Mouse (Mus musculus): ENCODE data around the gene Adcy10. TPM values are rescaled to one million over a fixed set of nuclear protein-coding genes. Genes with fewer than 3 reads are reported as not detected.
A peak's percentile ranks its signal among the peaks of the same experiment; 100 is the strongest.

Adcy10 gene
- polyA plus RNA-seq, 1 experiment from 2014 or later, result 0.06 TPM

- H3K36me3 ChIP-seq (ENCODE audit: insufficient read depth, low read length), result no peaks in the 10 kb centered on the region
- no peak for ATAC-seq (ENCODE audit: low FRiP score, low TSS enrichment)
- WGBS, result 74% methylated on average over 9 of the region's 9 CpGs
- H3K4me2 ChIP-seq (replicated peaks; ENCODE audit: low read depth, low read length), result no peak overlapping the region
- H3K4me1 ChIP-seq (ENCODE audit: insufficient read depth, low read length), result no peaks in the 10 kb centered on the region
- no peak overlapping the region for H3K27ac ChIP-seq (ENCODE audit: low read length)
- H3K27me3 ChIP-seq (ENCODE audit: insufficient read depth, low read length), result no peaks in the 10 kb centered on the region
- no peak overlapping the region for H3K4me3 ChIP-seq (ENCODE audit: low read length)
- no peak overlapping the region for H3K9ac ChIP-seq (replicated peaks; ENCODE audit: low read length)
- H3K9me3 ChIP-seq (ENCODE audit: low read length), result peaks cover 5% of the 10 kb centered on the region; the same call in 1 of the 2 replicates
These were observed 91.6 kb downstream of the Adcy10 start for GRCm38 (mm10) chr1:165576459-165577112.

GRCm38 (mm10) chr1:165579332-165579731, 94.3 kb downstream of the Adcy10 start:
- peaks cover 5% of the 10 kb centered on the region; the same call in 1 of the 2 replicates for H3K9me3 ChIP-seq (ENCODE audit: low read length)
- no peak for ATAC-seq (ENCODE audit: low FRiP score, low TSS enrichment)
- H3K4me1 ChIP-seq (ENCODE audit: insufficient read depth, low read length), result no peaks in the 10 kb centered on the region
- no peak overlapping the region for H3K9ac ChIP-seq (replicated peaks; ENCODE audit: low read length)
- no peak overlapping the region for H3K4me2 ChIP-seq (replicated peaks; ENCODE audit: low read depth, low read length)
- H3K36me3 ChIP-seq (ENCODE audit: insufficient read depth, low read length), result no peaks in the 10 kb centered on the region
- H3K4me3 ChIP-seq (ENCODE audit: low read length), result no peak overlapping the region
- H3K27ac ChIP-seq (ENCODE audit: low read length), result no peak overlapping the region
- no peaks in the 10 kb centered on the region for H3K27me3 ChIP-seq (ENCODE audit: insufficient read depth, low read length)
- WGBS, result 64% methylated on average over 5 of the region's 5 CpGs

- Histone ChIP-seq H3K36me3 (ENCODE audit: insufficient read depth, low read length) (no peaks in the 10 kb centered on the region), H3K27me3 (ENCODE audit: insufficient read depth, low read length) (no peaks in the 10 kb centered on the region), H3K4me1 (ENCODE audit: insufficient read depth, low read length) (peaks cover 5% of the 10 kb centered on the region; the same call in 1 of the 2 replicates), H3K4me2 (replicated peaks; ENCODE audit: low read depth, low read length) (no peak overlapping the region), H3K27ac (ENCODE audit: low read length) (no peak overlapping the region), H3K4me3 (ENCODE audit: low read length) (no peak overlapping the region), H3K9me3 (ENCODE audit: low read length) (peaks cover 5% of the 10 kb centered on the region; the same call in 1 of the 2 replicates), H3K9ac (replicated peaks; ENCODE audit: low read length) (no peak overlapping the region)
- no peak for ATAC-seq (ENCODE audit: low FRiP score, low TSS enrichment)
- 92% methylated on average over 3 of the region's 3 CpGs for WGBS
These were observed 96.3 kb downstream of the Adcy10 start for GRCm38 (mm10) chr1:165581255-165581654.

- peak; percentile 69 for ATAC-seq (ENCODE audit: low FRiP score, low TSS enrichment)
- Histone ChIP-seq H3K27ac (ENCODE audit: low read length) (no peak overlapping the region), H3K36me3 (ENCODE audit: insufficient read depth, low read length) (no peaks in the 10 kb centered on the region), H3K9ac (replicated peaks; ENCODE audit: low read length) (no peak overlapping the region), H3K4me2 (replicated peaks; ENCODE audit: low read depth, low read length) (no peak overlapping the region), H3K4me1 (ENCODE audit: insufficient read depth, low read length) (peaks cover 20% of the 10 kb centered on the region), H3K9me3 (ENCODE audit: low read length) (peaks cover 5% of the 10 kb centered on the region; the same call in 1 of the 2 replicates), H3K27me3 (ENCODE audit: insufficient read depth, low read length) (no peaks in the 10 kb centered on the region), H3K4me3 (ENCODE audit: low read length) (no peak overlapping the region)
- WGBS, result 25% methylated on average over 12 of the region's 12 CpGs
These were observed 98.7 kb downstream of the Adcy10 start for GRCm38 (mm10) chr1:165583529-165584184.

GRCm38 (mm10) chr1:165585389-165586104, 100.6 kb downstream of the Adcy10 start:
- Histone ChIP-seq H3K27me3 (ENCODE audit: insufficient read depth, low read length) (no peaks in the 10 kb centered on the region), H3K36me3 (ENCODE audit: insufficient read depth, low read length) (no peaks in the 10 kb centered on the region), H3K27ac (ENCODE audit: low read length) (peak overlapping the region; percentile 17; the same call in 1 of the 2 replicates), H3K4me2 (replicated peaks; ENCODE audit: low read depth, low read length) (no peak overlapping the region), H3K4me3 (ENCODE audit: low read length) (no peak overlapping the region), H3K4me1 (ENCODE audit: insufficient read depth, low read length) (peaks cover 32% of the 10 kb centered on the region), H3K9me3 (ENCODE audit: low read length) (no peaks in the 10 kb centered on the region), H3K9ac (replicated peaks; ENCODE audit: low read length) (no peak overlapping the region; the same call in 1 of the 2 replicates)
- no peak for ATAC-seq (ENCODE audit: low FRiP score, low TSS enrichment)
- WGBS, result 63% methylated on average over 14 of the region's 14 CpGs

- Histone ChIP-seq H3K9me3 (ENCODE audit: low read length) (no peaks in the 10 kb centered on the region), H3K27ac (ENCODE audit: low read length) (no peak overlapping the region), H3K36me3 (ENCODE audit: insufficient read depth, low read length) (no peaks in the 10 kb centered on the region), H3K4me3 (ENCODE audit: low read length) (no peak overlapping the region), H3K4me2 (replicated peaks; ENCODE audit: low read depth, low read length) (no peak overlapping the region), H3K27me3 (ENCODE audit: insufficient read depth, low read length) (no peaks in the 10 kb centered on the region), H3K4me1 (ENCODE audit: insufficient read depth, low read length) (peaks cover 32% of the 10 kb centered on the region), H3K9ac (replicated peaks; ENCODE audit: low read length) (no peak overlapping the region)
- 90% methylated on average over 1 of the region's 1 CpGs for WGBS
- ATAC-seq (ENCODE audit: low FRiP score, low TSS enrichment), result no peak
These were observed 101.4 kb downstream of the Adcy10 start for GRCm38 (mm10) chr1:165586366-165586765.

- H3K27me3 ChIP-seq (ENCODE audit: insufficient read depth, low read length), result no peaks in the 10 kb centered on the region
- no peak overlapping the region for H3K4me3 ChIP-seq (ENCODE audit: low read length)
- H3K9me3 ChIP-seq (ENCODE audit: low read length), result no peaks in the 10 kb centered on the region
- ATAC-seq (ENCODE audit: low FRiP score, low TSS enrichment), result no peak
- 40% methylated on average over 8 of the region's 8 CpGs for WGBS
- no peak overlapping the region for H3K9ac ChIP-seq (replicated peaks; ENCODE audit: low read length)
- peaks cover 6% of the 10 kb centered on the region for H3K36me3 ChIP-seq (ENCODE audit: insufficient read depth, low read length)
- H3K27ac ChIP-seq (ENCODE audit: low read length), result peak overlapping the region; percentile 80
- H3K4me2 ChIP-seq (replicated peaks; ENCODE audit: low read depth, low read length), result no peak overlapping the region
- H3K4me1 ChIP-seq (ENCODE audit: insufficient read depth, low read length), result peaks cover 32% of the 10 kb centered on the region
These were observed 102.9 kb downstream of the Adcy10 start for GRCm38 (mm10) chr1:165587845-165588244.

- Histone ChIP-seq H3K27ac (ENCODE audit: low read length) (peak overlapping the region; percentile 80), H3K4me1 (ENCODE audit: insufficient read depth, low read length) (peaks cover 32% of the 10 kb centered on the region), H3K9ac (replicated peaks; ENCODE audit: low read length) (peak overlapping the region; percentile 40; the same call in 1 of the 2 replicates), H3K4me3 (ENCODE audit: low read length) (no peak overlapping the region), H3K27me3 (ENCODE audit: insufficient read depth, low read length) (no peaks in the 10 kb centered on the region), H3K9me3 (ENCODE audit: low read length) (no peaks in the 10 kb centered on the region), H3K36me3 (ENCODE audit: insufficient read depth, low read length) (peaks cover 12% of the 10 kb centered on the region), H3K4me2 (replicated peaks; ENCODE audit: low read depth, low read length) (no peak overlapping the region)
- WGBS, result 16% methylated on average over 10 of the region's 10 CpGs
- ATAC-seq (ENCODE audit: low FRiP score, low TSS enrichment), result peak; percentile 83
These were observed 104.5 kb downstream of the Adcy10 start for GRCm38 (mm10) chr1:165589280-165590048.

- H3K36me3 ChIP-seq (ENCODE audit: insufficient read depth, low read length), result peaks cover 18% of the 10 kb centered on the region
- no peak overlapping the region for H3K4me2 ChIP-seq (replicated peaks; ENCODE audit: low read depth, low read length)
- H3K27ac ChIP-seq (ENCODE audit: low read length), result peak overlapping the region; percentile 80
These were observed 105.8 kb downstream of the Adcy10 start for GRCm38 (mm10) chr1:165590760-165591159.

More at GRCm38 (mm10) chr1:165590760-165591159, 105.8 kb downstream of the Adcy10 start:
- 64% methylated on average over 8 of the region's 8 CpGs for WGBS
- H3K27me3 ChIP-seq (ENCODE audit: insufficient read depth, low read length), result no peaks in the 10 kb centered on the region
- no peak overlapping the region for H3K4me3 ChIP-seq (ENCODE audit: low read length)
- no peak for ATAC-seq (ENCODE audit: low FRiP score, low TSS enrichment)
- H3K9me3 ChIP-seq (ENCODE audit: low read length), result no peaks in the 10 kb centered on the region
- peaks cover 32% of the 10 kb centered on the region for H3K4me1 ChIP-seq (ENCODE audit: insufficient read depth, low read length)
- no peak overlapping the region for H3K9ac ChIP-seq (replicated peaks; ENCODE audit: low read length)
